Mouse (Mus musculus) embryonic fibroblast, embryonic 13.5 days (primary cell): ENCODE results near the gene Far1.

Experiments used
- CTCF ChIP-seq: IDR thresholded peaks from 2 replicates; pipeline ENCODE4 v1.5.1; 2011; ENCODE audit warnings: mild to moderate bottlenecking, control low read depth, low read length, moderate library complexity, borderline replicate concordance; ENCODE audit not compliant: insufficient read depth
- POLR2A ChIP-seq: IDR thresholded peaks from 2 replicates; pipeline ENCODE4 v1.6.1; 2011; ENCODE audit warnings: low read depth, mild to moderate bottlenecking, control low read depth, low read length, moderate library complexity

DNA sequence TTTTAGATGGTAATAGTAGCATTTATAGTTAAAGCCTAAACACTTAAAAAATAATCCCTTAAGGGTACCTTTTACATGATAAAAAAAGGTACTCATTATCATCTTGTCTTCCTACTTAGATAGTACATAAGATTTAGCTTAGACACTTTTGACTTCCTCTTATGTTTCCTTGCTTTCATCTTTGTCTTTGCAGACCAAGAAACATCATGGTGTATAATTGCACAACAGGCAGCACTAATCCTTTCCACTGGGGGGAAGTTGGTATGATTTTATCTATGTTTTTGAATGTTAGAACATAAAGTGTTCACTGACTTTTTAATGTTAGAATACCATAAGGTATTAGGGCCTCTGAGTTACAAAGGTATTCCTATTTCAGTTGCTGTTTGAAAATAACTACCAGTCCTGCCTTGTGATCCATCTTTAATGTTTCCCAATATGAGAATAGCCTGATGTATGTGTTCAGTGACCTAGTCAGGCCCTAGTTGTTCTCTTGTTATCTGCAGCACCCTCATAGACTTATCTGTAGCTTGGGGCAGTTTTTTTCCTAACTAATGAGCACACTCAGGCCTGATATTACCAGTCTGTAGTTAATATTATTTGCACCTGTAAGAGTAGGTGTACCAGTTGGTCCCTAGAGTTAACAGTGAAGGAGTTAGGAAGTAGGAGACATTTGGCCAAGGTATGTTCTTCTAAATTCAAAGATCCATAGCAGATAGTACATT lies 38.3 kb downstream of the Far1 start:
- TF ChIP-seq CTCF, result no peak
- no peak for TF ChIP-seq POLR2A
